14 mouse cellular contexts compared by ENCODE assay signal in the genomic region with DNA sequence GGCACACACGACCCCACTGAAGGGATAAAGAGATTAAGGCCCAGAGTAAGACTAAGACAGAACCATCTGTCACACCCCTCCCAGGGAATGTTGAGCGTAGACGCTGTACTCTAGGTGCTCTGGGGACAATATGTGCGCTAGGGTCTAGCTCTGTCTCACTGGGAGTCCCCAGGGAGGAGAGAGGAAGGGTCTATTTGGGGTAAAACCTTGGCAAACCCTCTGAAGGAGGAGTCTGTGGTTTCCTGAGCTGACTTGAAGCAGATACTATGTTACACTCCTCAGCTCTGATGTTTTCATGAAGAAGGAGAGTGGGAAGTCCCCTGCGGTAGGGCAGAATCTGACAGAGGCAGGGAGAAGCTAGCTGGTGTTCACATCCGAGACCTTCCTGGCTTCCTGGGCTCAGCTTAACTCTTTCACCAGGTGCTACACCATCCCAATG. TPM values are rescaled to one million over a fixed set of nuclear protein-coding genes. Genes with fewer than 3 reads are reported as not detected.
A peak's percentile ranks its signal among the peaks of the same experiment; 100 is the strongest.
DNase-seq lines count a peak whose midpoint lies in the region; ATAC-seq and TF ChIP-seq lines count a peak whose summit lies in the region.
"Had no signal": no experiment of that assay in that cellular context is flagged by ENCODE, and none has a peak within 500 bp of the region (broad histone marks: within the 10 kb centered on the region; RNA-seq: fewer than 3 reads in every experiment).

No protein-coding gene starts in this region.

- H3K4me3 ChIP-seq in heart, adult 2 months, result no peak overlapping the region
- H3K4me3 ChIP-seq in lung, embryonic 15.5 days, result no peak overlapping the region
- H3K4me3 ChIP-seq in embryonic facial prominence, embryonic 15.5 days (replicated peaks), result no peak overlapping the region
- H3K4me3 ChIP-seq: embryonic facial prominence, embryonic 12.5 days; hindbrain, embryonic 15.5 days; layer of hippocampus, adult 2 months; neural tube, embryonic 12.5 days had no signal

- no peak for ATAC-seq in lung, embryonic 15.5 days (ENCODE audit: borderline replicate concordance, extremely low read depth, low FRiP score, low TSS enrichment)
- no peak for ATAC-seq in embryonic facial prominence, embryonic 15.5 days (ENCODE audit: insufficient number of reproducible peaks, low FRiP score, low TSS enrichment, low read depth)

- no peak for TF ChIP-seq CTCF in heart, adult 2 months (IDR thresholded peaks at IDR 0.05)

- no peaks in the 10 kb centered on the region for H3K27me3 ChIP-seq in heart, adult 2 months (ENCODE audit: control insufficient read depth, insufficient read depth, low read length)
- no peaks in the 10 kb centered on the region for H3K27me3 ChIP-seq in lung, embryonic 15.5 days
- peaks cover 11% of the 10 kb centered on the region for H3K27me3 ChIP-seq in embryonic facial prominence, embryonic 15.5 days
- H3K27me3 ChIP-seq: hindbrain, embryonic 15.5 days; neural tube, embryonic 12.5 days had no signal

- no peak for TF ChIP-seq EP300 in heart, adult 2 months (IDR thresholded peaks at IDR 0.05; ENCODE audit: insufficient read depth, low read depth, low read length)

- H3K9me3 ChIP-seq in lung, embryonic 15.5 days, result no peaks in the 10 kb centered on the region
- no peaks in the 10 kb centered on the region for H3K9me3 ChIP-seq in embryonic facial prominence, embryonic 15.5 days (replicated peaks)
- H3K9me3 ChIP-seq: embryonic facial prominence, embryonic 12.5 days; hindbrain, embryonic 15.5 days; neural tube, embryonic 12.5 days had no signal

- H3K4me1 ChIP-seq in heart, adult 2 months (ENCODE audit: control insufficient read depth, insufficient read depth, low read length), result peaks cover 35% of the 10 kb centered on the region
- H3K4me1 ChIP-seq in lung, embryonic 15.5 days, result peaks cover 84% of the 10 kb centered on the region
- peaks cover 50% of the 10 kb centered on the region for H3K4me1 ChIP-seq in embryonic facial prominence, embryonic 15.5 days

- 28% methylated on average over 6 of the region's 6 CpGs for WGBS in heart, adult 2 months
- WGBS in lung, embryonic 15.5 days, result 45% methylated on average over 6 of the region's 6 CpGs
- WGBS in embryonic facial prominence, embryonic 15.5 days, result 43% methylated on average over 6 of the region's 6 CpGs

- no peak overlapping the region for H3K4me2 ChIP-seq in lung, embryonic 15.5 days
- no peak overlapping the region for H3K4me2 ChIP-seq in embryonic facial prominence, embryonic 15.5 days (replicated peaks)
- H3K4me2 ChIP-seq: embryonic facial prominence, embryonic 12.5 days; hindbrain, embryonic 15.5 days; neural tube, embryonic 12.5 days had no signal

- no peak overlapping the region for H3K9ac ChIP-seq in heart, adult 2 months (ENCODE audit: low read depth, low read length)
- no peak overlapping the region for H3K9ac ChIP-seq in lung, embryonic 15.5 days
- no peak overlapping the region for H3K9ac ChIP-seq in embryonic facial prominence, embryonic 15.5 days
- H3K9ac ChIP-seq: embryonic facial prominence, embryonic 12.5 days; hindbrain, embryonic 15.5 days; neural tube, embryonic 12.5 days had no signal

- peak overlapping the region; percentile 56 for H3K27ac ChIP-seq in heart, adult 2 months
- peak overlapping the region; percentile 82 for H3K27ac ChIP-seq in lung, embryonic 15.5 days
- peak overlapping the region; percentile 39; the same call in 1 of the 2 replicates for H3K27ac ChIP-seq in embryonic facial prominence, embryonic 15.5 days (replicated peaks)
- H3K27ac ChIP-seq: embryonic facial prominence, embryonic 12.5 days; hindbrain, embryonic 15.5 days; layer of hippocampus, adult 2 months; neural tube, embryonic 12.5 days had no signal

- TF ChIP-seq POLR2A in heart, adult 2 months (IDR thresholded peaks at IDR 0.05; ENCODE audit: insufficient read depth, low read depth, low read length), result no peak

- no peaks in the 10 kb centered on the region for H3K36me3 ChIP-seq in heart, adult 2 months (ENCODE audit: control insufficient read depth, insufficient read depth, low read length)
- no peaks in the 10 kb centered on the region for H3K36me3 ChIP-seq in lung, embryonic 15.5 days
- no peaks in the 10 kb centered on the region for H3K36me3 ChIP-seq in embryonic facial prominence, embryonic 15.5 days
- H3K36me3 ChIP-seq: embryonic facial prominence, embryonic 12.5 days; hindbrain, embryonic 15.5 days; neural tube, embryonic 12.5 days had no signal

- no peaks in the 10 kb centered on the region for H3K79me2 ChIP-seq in heart, adult 2 months (replicated peaks; ENCODE audit: control insufficient read depth, insufficient read depth, low read length)

- intact Hi-C loops in heart, adult 2 months (cut with DNase I), result no loop called here
- intact Hi-C loops in heart, postnatal 14 days (cut with DNase I), result no loop called here

- DNase-seq in heart, adult 2 months, result no peak
- no peak for DNase-seq in heart, postnatal 14 days
- no peak for DNase-seq in lung, adult 18-20 months
- peak; percentile 75 for DNase-seq in retina, postnatal 1 day
- DNase-seq in urinary bladder, postnatal 14 days (ENCODE audit: low spot score), result no peak
- DNase-seq in ovary, adult 18-20 months (ENCODE audit: low spot score), result no peak
- DNase-seq: cerebellum, adult 18-20 months; thymus, postnatal 14 days had no signal

RNA-seq across cellular contexts. Expression of gene Meox1, which starts 8.3 kb away (rescaled TPM):
- 1 to 10 TPM; 5.6 to 7.3 TPM for total RNA-seq in heart, adult 2 months (2021)
- polyA plus RNA-seq in heart, adult 2 months (2012; rRNA removed), result 7.2 and 15.1 TPM in 2 replicates
- 10 to 100 TPM; 13.4 to 18.0 TPM for total RNA-seq in heart, postnatal 14 days (2021)
- 10.3 and 10.4 TPM in 2 replicates for polyA plus RNA-seq in lung, embryonic 15.5 days (2015; fragmentation: Nextera tagmentation; extraction: Ambion mirVana)
- polyA plus RNA-seq in embryonic facial prominence, embryonic 15.5 days (2015; fragmentation: Nextera tagmentation; extraction: Ambion mirVana), result 11.1 and 12.3 TPM in 2 replicates
